Mouse (Mus musculus) cortical plate, adult 2 months (tissue): ENCODE measurements around the gene Odf3l2. TPM values are rescaled to one million over a fixed set of nuclear protein-coding genes. Genes with fewer than 3 reads are reported as not detected.

ENCODE experiments used
- H3K27ac ChIP-seq: fragments of 200-500 bp; 2 replicates; pipeline ENCODE4 v1.5.1; 2012; ENCODE audit warnings: low read length, control low read depth, inconsistent platforms; ENCODE audit not compliant: insufficient read depth
- H3K4me1 ChIP-seq: fragments of 200-500 bp; 2 replicates; pipeline ENCODE4 v1.6.1; 2011; ENCODE audit warnings: low read length; ENCODE audit not compliant: control insufficient read depth, insufficient read depth
- H3K4me3 ChIP-seq: fragments of 200-500 bp; 2 replicates; pipeline ENCODE4 v1.5.1; 2011; ENCODE audit warnings: mild to moderate bottlenecking, low read length, control low read depth; ENCODE audit not compliant: insufficient read depth
- CTCF ChIP-seq: fragments of 200-500 bp; IDR thresholded peaks from 2 replicates; pipeline ENCODE4 v1.5.1; 2011; ENCODE audit warnings: mild to moderate bottlenecking, control low read depth, low read length; ENCODE audit not compliant: insufficient read depth; ENCODE audit errors: extremely low read depth
- POLR2A ChIP-seq: fragments of 200-500 bp; IDR thresholded peaks from 2 replicates; pipeline ENCODE4 v1.6.1; 2011; ENCODE audit warnings: mild to moderate bottlenecking, low read length, control low read depth; ENCODE audit not compliant: insufficient read depth; ENCODE audit errors: extremely low read depth
- polyA plus RNA-seq: library from polyadenylated mRNA; depleted of rRNA; stranded (reverse); fragments of >200 nt; gene quantifications from 2 replicates; pipeline ENCODE4 v1.2.3, GENCODE M21; 2012; rRNA removed

Gene Odf3l2
- polyA plus RNA-seq, 1 experiment: 0.17 TPM

DNA sequence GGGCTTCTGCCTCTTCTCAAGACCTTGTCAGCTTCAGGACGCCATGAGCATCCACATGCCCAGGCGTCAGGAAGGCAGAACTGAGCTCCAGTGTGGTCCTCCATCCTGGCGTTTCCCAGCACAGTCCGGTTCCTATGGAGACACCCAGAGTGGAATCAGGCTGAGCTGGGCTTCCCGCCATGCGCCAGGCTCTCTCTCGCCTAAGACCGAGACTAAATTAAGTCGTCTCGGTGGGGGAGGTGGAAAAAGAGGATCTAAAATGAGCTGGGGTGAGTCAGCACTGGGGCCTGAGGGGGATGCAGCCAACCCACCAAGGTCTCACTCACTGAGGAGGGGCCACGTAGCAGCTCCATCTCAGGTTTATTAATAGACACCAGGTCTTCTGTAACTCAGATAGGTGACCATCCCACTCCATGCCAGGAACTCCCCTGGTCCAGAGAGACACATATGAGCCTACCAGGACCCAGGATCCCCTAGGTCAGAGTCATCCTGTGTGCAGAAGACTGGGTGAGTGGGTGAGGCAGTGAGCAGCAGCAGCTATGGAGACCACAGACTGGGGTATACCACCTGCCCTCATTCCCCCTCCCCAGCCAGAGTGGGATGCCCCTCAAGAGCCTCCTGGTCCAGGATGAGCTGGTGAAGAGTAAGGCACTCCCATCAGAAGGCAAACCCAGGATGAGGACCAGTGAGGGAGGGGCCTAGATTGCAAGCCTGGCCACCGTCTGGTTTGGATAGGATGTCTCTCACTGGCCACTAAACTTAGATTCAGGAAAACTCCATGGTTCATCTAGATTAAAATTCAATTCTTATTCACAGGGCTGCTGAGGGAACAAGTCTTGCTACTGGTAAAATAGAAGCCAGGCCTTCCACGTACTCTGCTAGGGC, 48.2 kb downstream of the Odf3l2 start:
- Histone ChIP-seq H3K27ac (peak overlapping the region; percentile 47), H3K4me3 (no peak overlapping the region), H3K4me1 (peaks cover 7% of the 10 kb centered on the region)
- TF ChIP-seq POLR2A (peak; percentile 45; the same call in 1 of the 2 replicates), CTCF (no peak)

- Histone ChIP-seq H3K4me1 (peaks cover 7% of the 10 kb centered on the region), H3K27ac (no peak overlapping the region), H3K4me3 (no peak overlapping the region)
- TF ChIP-seq POLR2A (no peak), CTCF (no peak)
Observed at GRCm38 (mm10) chr10:79595590-79595929, 50.0 kb downstream of the Odf3l2 start.

DNA sequence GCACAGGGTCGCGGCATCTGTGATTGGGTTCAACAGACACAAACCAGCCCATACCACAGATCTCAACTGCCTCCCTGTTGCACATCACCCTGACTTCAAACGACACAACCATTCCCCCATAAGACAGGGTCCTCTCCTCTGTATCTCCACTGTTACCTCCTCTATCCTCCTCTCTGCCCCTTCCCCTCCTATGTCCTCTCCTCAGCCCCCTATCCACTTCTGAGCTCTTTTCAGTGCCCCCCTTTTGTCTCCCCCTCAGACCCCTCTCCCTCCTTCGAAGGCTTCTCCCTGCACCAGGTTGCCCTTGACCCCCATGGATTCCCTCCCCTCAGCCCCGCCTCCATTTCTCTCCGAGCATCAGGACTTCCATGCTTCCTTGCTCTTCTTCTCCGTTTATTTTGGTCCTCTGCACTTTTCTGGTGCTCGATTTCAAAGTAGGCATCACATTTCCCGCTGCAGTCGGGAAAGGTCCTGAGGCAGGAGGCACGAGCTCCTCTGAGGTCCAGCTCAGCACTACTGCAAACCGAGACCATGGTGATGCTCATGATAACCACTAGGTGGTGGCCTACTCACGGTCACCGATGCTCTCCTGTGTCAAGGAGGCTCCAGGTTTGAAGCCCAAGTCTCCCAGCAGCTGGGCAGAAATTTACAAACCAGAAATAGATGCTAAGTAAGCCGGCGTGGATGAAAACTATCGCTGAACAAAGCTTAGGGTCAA, 50.5 kb downstream of the Odf3l2 start:
- Histone ChIP-seq H3K27ac (no peak overlapping the region), H3K4me3 (no peak overlapping the region), H3K4me1 (peaks cover 7% of the 10 kb centered on the region)
- TF ChIP-seq CTCF: peak; percentile 100
- TF ChIP-seq POLR2A: no peak

DNA sequence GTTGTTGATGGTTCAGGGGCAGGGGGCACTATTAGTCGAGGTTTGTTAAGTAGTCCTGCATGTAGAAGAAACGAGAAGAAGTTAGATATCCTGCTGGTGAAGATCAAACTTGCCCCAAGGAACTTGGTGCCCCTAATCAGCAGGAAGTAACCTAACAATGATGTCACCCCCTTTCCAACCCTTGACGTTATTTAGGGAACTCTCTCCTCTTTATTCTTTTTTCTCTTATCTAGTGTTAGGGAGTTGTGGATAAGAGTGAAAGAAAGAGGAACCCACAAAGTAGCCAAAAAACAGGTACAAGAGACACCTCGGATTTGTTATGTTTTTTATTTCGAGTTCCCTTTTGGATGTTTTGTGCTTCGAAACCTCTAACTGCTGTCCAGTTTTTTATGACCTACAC, 51.4 kb downstream of the Odf3l2 start:
- H3K4me1 ChIP-seq: peaks cover 7% of the 10 kb centered on the region
- H3K4me3 ChIP-seq: no peak overlapping the region
- H3K27ac ChIP-seq: no peak overlapping the region
- TF ChIP-seq POLR2A (no peak), CTCF (no peak)

DNA sequence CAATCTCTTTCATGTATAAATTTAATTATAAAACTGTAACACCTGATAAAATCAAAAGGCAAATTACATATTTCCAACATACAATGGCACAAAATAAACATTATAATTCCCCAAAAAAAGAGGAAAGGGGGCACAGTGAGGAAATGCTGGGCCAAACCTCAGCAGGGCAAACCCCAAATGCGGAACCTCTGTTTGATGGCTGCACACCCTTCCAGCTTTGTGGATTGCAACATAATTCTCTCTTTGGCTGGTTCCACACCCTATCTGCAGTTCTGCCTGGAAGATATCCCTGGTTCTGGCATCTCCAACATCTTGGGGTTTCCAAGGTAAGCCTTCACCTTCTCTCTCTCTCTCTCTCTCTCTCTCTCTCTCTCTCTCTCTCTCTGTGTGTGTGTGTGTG, 54.8 kb downstream of the Odf3l2 start:
- H3K4me1 ChIP-seq: no peaks in the 10 kb centered on the region
- H3K27ac ChIP-seq: no peak overlapping the region
- no peak overlapping the region for H3K4me3 ChIP-seq
- TF ChIP-seq POLR2A: no peak
- no peak for TF ChIP-seq CTCF

Other genes starting within 250 kb of the Odf3l2 start
- not detected in 2 replicates for gene Vmn2r83, start 177.0 kb downstream of the Odf3l2 start, polyA plus RNA-seq
- 3.4 and 3.6 TPM in 2 replicates for gene Plpp2, start 111.9 kb downstream of the Odf3l2 start, polyA plus RNA-seq
- gene Mier2, start 90.5 kb downstream of the Odf3l2 start, polyA plus RNA-seq: 78.3 and 79.6 TPM in 2 replicates
- gene Theg, start 58.4 kb downstream of the Odf3l2 start, polyA plus RNA-seq: 1.9 and 2.6 TPM in 2 replicates
- gene C2cd4c, start 31.7 kb downstream of the Odf3l2 start, polyA plus RNA-seq: 12.4 and 13.3 TPM in 2 replicates
- 56.2 and 65.5 TPM in 2 replicates for gene Shc2, start 7.8 kb downstream of the Odf3l2 start, polyA plus RNA-seq
- not detected in 2 replicates for gene Madcam1, start 18.8 kb upstream of the Odf3l2 start, polyA plus RNA-seq
- gene Tpgs1, start 23.6 kb upstream of the Odf3l2 start, polyA plus RNA-seq: 87.5 and 88.2 TPM in 2 replicates
- gene Cdc34, start 36.5 kb upstream of the Odf3l2 start, polyA plus RNA-seq: 110 TPM in 2 replicates
- 1.1 and 1.4 TPM in 2 replicates for gene Gzmm, start 43.3 kb upstream of the Odf3l2 start, polyA plus RNA-seq
- gene Bsg, start 58.8 kb upstream of the Odf3l2 start, polyA plus RNA-seq: 1,018 and 1,074 TPM in 2 replicates
- gene Hcn2, start 70.9 kb upstream of the Odf3l2 start, polyA plus RNA-seq: 123 and 128 TPM in 2 replicates
- 51.6 and 54.9 TPM in 2 replicates for gene Polrmt, start 100.8 kb upstream of the Odf3l2 start, polyA plus RNA-seq
- gene Fgf22, start 109.3 kb upstream of the Odf3l2 start, polyA plus RNA-seq: 6.5 and 9.7 TPM in 2 replicates
- gene Rnf126, start 121.2 kb upstream of the Odf3l2 start, polyA plus RNA-seq: 157 TPM in 2 replicates
- gene Fstl3, start 131.5 kb upstream of the Odf3l2 start, polyA plus RNA-seq: 5.7 and 5.9 TPM in 2 replicates
- 1.4 and 2.1 TPM in 2 replicates for gene Prss57, start 145.2 kb upstream of the Odf3l2 start, polyA plus RNA-seq
- gene Palm, start 147.8 kb upstream of the Odf3l2 start, polyA plus RNA-seq: 294 and 331 TPM in 2 replicates
- gene Misp, start 175.3 kb upstream of the Odf3l2 start, polyA plus RNA-seq: 0.13 and 0.21 TPM in 2 replicates
- 53.3 and 54.1 TPM in 2 replicates for gene Ptbp1, start 208.7 kb upstream of the Odf3l2 start, polyA plus RNA-seq
- gene Prtn3, start 228.7 kb upstream of the Odf3l2 start, polyA plus RNA-seq: 4.3 and 5.2 TPM in 2 replicates
- 79.9 and 80.5 TPM in 2 replicates for gene Plppr3, start 228.9 kb upstream of the Odf3l2 start, polyA plus RNA-seq
- not detected in 2 replicates for gene Elane, start 240.5 kb upstream of the Odf3l2 start, polyA plus RNA-seq
- gene Cfd, start 245.1 kb upstream of the Odf3l2 start, polyA plus RNA-seq: 0.40 and 1.6 TPM in 2 replicates